Mouse (Mus musculus) embryonic fibroblast, embryonic 13.5 days (primary cell): Measurements from ENCODE around the gene Lkaaear1.

Experiments
- CTCF ChIP-seq: IDR thresholded peaks from 2 replicates; pipeline ENCODE4 v1.5.1; 2011; ENCODE audit warnings: mild to moderate bottlenecking, control low read depth, low read length, moderate library complexity, borderline replicate concordance; ENCODE audit not compliant: insufficient read depth
- POLR2A ChIP-seq: IDR thresholded peaks from 2 replicates; pipeline ENCODE4 v1.6.1; 2011; ENCODE audit warnings: low read depth, mild to moderate bottlenecking, control low read depth, low read length, moderate library complexity

DNA sequence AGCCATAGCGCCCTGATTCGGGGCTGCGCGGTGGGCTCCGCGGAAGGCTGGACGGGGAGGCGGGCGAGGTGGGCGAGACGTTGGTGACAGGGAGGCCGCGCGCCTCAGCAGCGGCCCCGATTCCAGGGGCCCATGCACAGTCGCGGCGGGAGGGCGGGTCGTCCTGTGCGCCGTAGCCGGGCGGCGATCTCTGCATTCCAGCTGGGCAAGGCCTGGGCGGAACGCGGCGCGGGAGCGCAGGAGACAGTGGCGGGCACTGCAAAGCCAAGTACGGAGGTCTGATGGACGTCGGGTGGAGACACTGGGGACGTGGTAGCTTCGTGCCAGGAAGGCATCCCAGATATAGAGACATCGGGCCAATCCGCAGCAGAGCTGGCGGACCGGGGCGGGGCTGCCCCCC is 26.9 kb downstream of the Lkaaear1 start, which contains the start of gene Sox18:
- no peak for TF ChIP-seq CTCF
- no peak for TF ChIP-seq POLR2A
